Mouse (Mus musculus) adrenal gland, adult (tissue): ENCODE results near the gene D6Wsu163e.

Experiments
- DNase-seq, 2 experiments: peaks; one replicate each; pipeline ENCODE4 v3.0.0; 2022 to 2023; ENCODE audit warnings: low spot score in 1 of 2; ENCODE audit not compliant: inconsistent age in 2 of 2

Gene D6Wsu163e

GRCm38 (mm10) chr6:126939487-126940171 lies at the start of gene D6Wsu163e, which contains the start of gene Rad51ap1:
Gene D6Wsu163e (plus strand): TSS chr6:126939962.
Gene Rad51ap1 (minus strand): TSS chr6:126939587.
- DNase-seq = peak; percentile 97 to 98

GRCm38 (mm10) chr6:126907378-126907777 lies 32.4 kb upstream of the D6Wsu163e start:
- no peak for DNase-seq

GRCm38 (mm10) chr6:126907876-126908275 lies 31.9 kb upstream of the D6Wsu163e start:
- no peak for DNase-seq

- DNase-seq = no peak
Observed at GRCm38 (mm10) chr6:126910727-126911126, 29.0 kb upstream of the D6Wsu163e start.

- DNase-seq = no peak
Observed at GRCm38 (mm10) chr6:126914928-126915327, 24.8 kb upstream of the D6Wsu163e start.

GRCm38 (mm10) chr6:126921111-126921881 lies 18.5 kb upstream of the D6Wsu163e start, which contains the start of gene Dyrk4:
Gene Dyrk4 (minus strand): TSS chr6:126921839.
- DNase-seq = peak in 1 of 2 experiments; percentile 32

- DNase-seq = no peak
Observed at GRCm38 (mm10) chr6:126932896-126933295, 6.9 kb upstream of the D6Wsu163e start.

GRCm38 (mm10) chr6:126938047-126938446 lies 1.7 kb upstream of the D6Wsu163e start:
- DNase-seq = no peak

GRCm38 (mm10) chr6:126938853-126939486 lies 792 bp upstream of the D6Wsu163e start:
- no peak for DNase-seq

GRCm38 (mm10) chr6:126940451-126940850 lies 689 bp downstream of the D6Wsu163e start:
- DNase-seq = peak in 1 of 2 experiments; percentile 40

- DNase-seq = peak in 1 of 2 experiments; percentile 32
Observed at GRCm38 (mm10) chr6:126948336-126948735, 8.6 kb downstream of the D6Wsu163e start.

GRCm38 (mm10) chr6:126955734-126956133 lies 16.0 kb downstream of the D6Wsu163e start:
- peak; percentile 65 to 86 for DNase-seq

- DNase-seq = no peak
Observed at GRCm38 (mm10) chr6:126961371-126962018, 21.7 kb downstream of the D6Wsu163e start.

GRCm38 (mm10) chr6:126962709-126963108 lies 22.9 kb downstream of the D6Wsu163e start:
- no peak for DNase-seq

GRCm38 (mm10) chr6:126963426-126963825 lies 23.7 kb downstream of the D6Wsu163e start:
- no peak for DNase-seq

GRCm38 (mm10) chr6:126966241-126967026 lies 26.7 kb downstream of the D6Wsu163e start:
- DNase-seq = no peak

GRCm38 (mm10) chr6:126981539-126982234 lies 41.9 kb downstream of the D6Wsu163e start:
- DNase-seq = no peak

- no peak for DNase-seq
Observed at GRCm38 (mm10) chr6:126993676-126994075, 53.9 kb downstream of the D6Wsu163e start.

GRCm38 (mm10) chr6:126995494-126995893 lies 55.7 kb downstream of the D6Wsu163e start:
- no peak for DNase-seq

- DNase-seq = peak in 1 of 2 experiments; percentile 22
Observed at GRCm38 (mm10) chr6:126996399-126996798, 56.6 kb downstream of the D6Wsu163e start.
